ENCODE assay signal across 8 mouse cellular contexts in genomic region chr14:50943932-50944667, GRCm38 (mm10). TPM values are rescaled to one million over a fixed set of nuclear protein-coding genes. Genes with fewer than 3 reads are reported as not detected.
DNase-seq lines count a peak whose midpoint lies in the region; ATAC-seq and TF ChIP-seq lines count a peak whose summit lies in the region.

Gene Gm49342 (plus strand): TSS chr14:50944517.

- peak within 1 kb of the TSS; percentile 47; the same call in 1 of the 2 replicates for H3K9ac ChIP-seq in hindbrain, postnatal 0 days (replicated peaks; ENCODE audit: low read length)

- no peaks in the 10 kb centered on the region for H3K9me3 ChIP-seq in hindbrain, postnatal 0 days (ENCODE audit: low read length)

- peak within 1 kb of the TSS; percentile 64 for H3K4me2 ChIP-seq in hindbrain, postnatal 0 days (ENCODE audit: low read depth, low read length)

- H3K4me1 ChIP-seq in hindbrain, postnatal 0 days (ENCODE audit: insufficient read depth, low read length), result no peaks in the 10 kb centered on the region

- no peaks in the 10 kb centered on the region for H3K36me3 ChIP-seq in hindbrain, postnatal 0 days (ENCODE audit: insufficient read depth, low read length)

- intact Hi-C loops in gastrocnemius, adult 2 months (cut with DNase I), result loop anchor here (2.0 kb wide), 1 partner anchor 119 kb away; no protein-coding TSS in a partner anchor
- intact Hi-C loops in left cerebral cortex, adult 2 months (cut with DNase I), result loop anchor here (2.0 kb wide), 1 partner anchor 13 kb away; the partner anchor contains the start of genes Pip4p1 and Pnp

- no peaks in the 10 kb centered on the region for H3K27me3 ChIP-seq in hindbrain, postnatal 0 days (ENCODE audit: insufficient read depth, low read length)

- H3K27ac ChIP-seq in gastrocnemius, adult 2 months, result peak within 1 kb of the TSS; percentile 89
- peak within 1 kb of the TSS; percentile 86 for H3K27ac ChIP-seq in hindbrain, postnatal 0 days
- H3K27ac ChIP-seq in left cerebral cortex, adult 2 months, result peak within 1 kb of the TSS; percentile 69

- no peak for TF ChIP-seq CTCF in gastrocnemius, adult 2 months (IDR thresholded peaks at IDR 0.05)
- TF ChIP-seq CTCF in hindbrain, postnatal 0 days (IDR thresholded peaks at IDR 0.05; ENCODE audit: low read depth), result peak; percentile 57
- no peak; the same call in 1 of the 2 replicates for TF ChIP-seq CTCF in left cerebral cortex, adult 2 months (IDR thresholded peaks at IDR 0.05)

- DNase-seq in T-cell, adult 2 months (ENCODE audit: low spot score), result peak; percentile 81
- DNase-seq in cerebellum, postnatal 4 days (ENCODE audit: low spot score in 2 of 2), result peak; percentile 74 to 89
- DNase-seq in gastrocnemius, adult 2 months, result peak; percentile 95
- DNase-seq in hindbrain, postnatal 0 days (ENCODE audit: low spot score), result peak; percentile 92
- DNase-seq in left cerebral cortex, adult 2 months (ENCODE audit: extremely low spot score in 1 of 2, low spot score in 2 of 2), result peak; percentile 82 to 89
- peak; percentile 83 to 93 for DNase-seq in right cerebral cortex, adult 2 months (ENCODE audit: low spot score in 2 of 2)
- peak; percentile 97 for DNase-seq in urinary bladder, postnatal 14 days (ENCODE audit: low spot score)

- peak; percentile 98 for ATAC-seq in hindbrain, postnatal 0 days
- ATAC-seq in megakaryocyte, adult 5-6 weeks (ENCODE audit: poor library complexity, severe bottlenecking), result peak; percentile 90

- H3K4me3 ChIP-seq in gastrocnemius, adult 2 months, result peak within 1 kb of the TSS; percentile 77
- H3K4me3 ChIP-seq in hindbrain, postnatal 0 days (ENCODE audit: low read length), result peak within 1 kb of the TSS; percentile 48
- peak within 1 kb of the TSS; percentile 64 for H3K4me3 ChIP-seq in left cerebral cortex, adult 2 months

- WGBS in hindbrain, postnatal 0 days, result 16% methylated on average over 31 of the region's 31 CpGs

RNA-seq across cellular contexts. Expression of gene Gm49342, which starts in this region (rescaled TPM):
- total RNA-seq in gastrocnemius, adult 2 months (2021), result 1 to 10 TPM; 2.9 to 7.8 TPM
- total RNA-seq in hindbrain, postnatal 0 days (2014; rRNA removed), result 0.47 and 16.3 TPM in 2 replicates
- not detected in 2 replicates for polyA plus RNA-seq in hindbrain, postnatal 0 days (2015; fragmentation: Nextera tagmentation; extraction: Ambion mirVana)
- total RNA-seq in left cerebral cortex, adult 2 months (2021), result 1 to 10 TPM; 8.4 to 9.2 TPM
- 43.8 TPM in 1 of 2 replicates, not detected in the other for total RNA-seq in megakaryocyte, adult 5-6 weeks (2015)
- 161 and 177 TPM in 2 replicates for total RNA-seq in megakaryocyte, adult 5-6 weeks (2017)

Comparison
In these comparisons a context has a peak if more than half of its experiments do, and no peak if none do; other contexts are left out.
1. Peak in every context shown above with its lines: DNase-seq, ATAC-seq, H3K4me3 ChIP-seq and H3K27ac ChIP-seq.